Mouse (Mus musculus) brain, embryonic 14.5 days (tissue): ENCODE measurements around the gene Khdrbs2.

Experiments
- CTCF ChIP-seq: fragments of 200-500 bp; IDR thresholded peaks from 2 replicates; pipeline ENCODE4 v1.5.1; 2012; ENCODE audit warnings: inconsistent platforms, mild to moderate bottlenecking, moderate library complexity, borderline replicate concordance; ENCODE audit not compliant: insufficient read depth, insufficient read length; ENCODE audit errors: extremely low read depth
- POLR2A ChIP-seq: fragments of 200-500 bp; IDR thresholded peaks from 2 replicates; pipeline ENCODE4 v1.6.1; 2012; ENCODE audit warnings: mild to moderate bottlenecking, inconsistent platforms, borderline replicate concordance; ENCODE audit not compliant: poor library complexity, insufficient read depth, insufficient read length, severe bottlenecking; ENCODE audit errors: extremely low read depth

DNA sequence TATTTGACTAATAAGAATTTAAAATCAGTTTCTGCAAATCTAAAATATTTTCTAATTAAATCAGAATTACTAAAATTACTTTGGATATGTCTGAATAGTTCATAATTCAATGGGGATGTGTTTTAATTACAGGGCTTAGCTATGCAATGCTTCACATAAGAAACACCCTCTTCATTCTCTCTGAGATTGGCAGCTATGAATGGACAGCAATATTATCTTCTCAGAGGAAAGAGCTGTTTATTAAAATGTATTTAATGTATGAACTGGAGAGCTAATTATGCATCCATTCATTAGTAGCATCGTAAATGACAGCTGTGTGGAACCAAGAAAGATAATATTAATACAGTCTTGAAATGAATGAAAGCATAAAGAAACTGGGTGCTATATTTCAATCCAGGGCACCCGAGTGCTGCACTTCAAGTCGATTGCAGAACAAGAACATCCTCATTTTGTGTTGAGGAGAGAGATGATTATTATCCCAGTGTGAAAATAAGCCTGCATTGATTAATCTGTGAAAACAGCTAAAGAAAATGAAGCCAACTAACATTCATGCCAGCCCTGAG lies 477.2 kb downstream of the Khdrbs2 start:
- TF ChIP-seq CTCF (no peak), POLR2A (no peak)
